Mouse (Mus musculus) testis, adult 2 months (tissue): ENCODE data around the gene Slc15a1.

Experiments
- CTCF ChIP-seq: fragments of 200-500 bp; IDR thresholded peaks from 2 replicates; pipeline ENCODE4 v1.5.1; 2012; ENCODE audit warnings: low read depth, mild to moderate bottlenecking, inconsistent platforms, low read length, moderate library complexity; ENCODE audit not compliant: control insufficient read depth, insufficient read depth, insufficient replicate concordance
- POLR2A ChIP-seq: fragments of 200-500 bp; IDR thresholded peaks from 2 replicates; pipeline ENCODE4 v1.6.1; 2012; ENCODE audit warnings: low read depth, mild to moderate bottlenecking, inconsistent platforms, low read length, moderate library complexity; ENCODE audit not compliant: control insufficient read depth

DNA sequence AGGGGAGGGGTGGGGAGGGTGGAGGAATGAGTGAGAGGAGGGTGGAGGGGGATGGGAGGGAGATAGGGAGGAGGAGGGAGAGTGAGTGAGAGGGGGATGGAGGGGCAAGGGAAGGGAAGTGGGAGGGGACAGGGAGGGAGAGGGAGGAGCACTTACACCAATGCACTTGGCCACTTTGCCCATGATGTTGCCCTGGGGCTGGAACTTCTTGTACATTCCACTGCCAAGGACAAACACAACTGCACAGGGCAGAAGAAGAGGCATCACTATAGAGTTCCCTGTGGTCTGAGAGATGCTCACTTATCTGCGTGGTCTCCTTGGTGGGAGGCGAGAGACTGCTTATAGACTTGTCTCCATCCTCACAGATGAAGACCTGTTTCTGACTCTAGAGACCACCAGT lies 23.5 kb downstream of the Slc15a1 start:
- TF ChIP-seq CTCF: no peak
- TF ChIP-seq POLR2A: no peak
